Mouse (Mus musculus) brain, embryonic 14.5 days (tissue): ENCODE results near the gene Bmper.

Experiments
- CTCF ChIP-seq: fragments of 200-500 bp; IDR thresholded peaks from 2 replicates; pipeline ENCODE4 v1.5.1; 2012; ENCODE audit warnings: inconsistent platforms, mild to moderate bottlenecking, moderate library complexity, borderline replicate concordance; ENCODE audit not compliant: insufficient read depth, insufficient read length; ENCODE audit errors: extremely low read depth
- POLR2A ChIP-seq: fragments of 200-500 bp; IDR thresholded peaks from 2 replicates; pipeline ENCODE4 v1.6.1; 2012; ENCODE audit warnings: mild to moderate bottlenecking, inconsistent platforms, borderline replicate concordance; ENCODE audit not compliant: poor library complexity, insufficient read depth, insufficient read length, severe bottlenecking; ENCODE audit errors: extremely low read depth

- TF ChIP-seq POLR2A (no peak), CTCF (no peak)
Measured at GRCm38 (mm10) chr9:23198996-23199395, 23.9 kb upstream of the Bmper start.
